Mouse (Mus musculus) c-Kit-positive CD71-positive TER-119-positive erythroid progenitor cells, embryonic 14.5 days (primary cell): ENCODE results near the gene Cecr2.
"Not testable (repeated sequence)": the region's sequence is repeated elsewhere in the genome, so short reads cannot be mapped to it uniquely, and the experiment has no call there.

Experiments
- DNase-seq: peaks from one replicate; pipeline ENCODE4 v3.0.0-alpha.2; 2013; ENCODE audit warnings: low spot score

Cecr2 gene

DNA sequence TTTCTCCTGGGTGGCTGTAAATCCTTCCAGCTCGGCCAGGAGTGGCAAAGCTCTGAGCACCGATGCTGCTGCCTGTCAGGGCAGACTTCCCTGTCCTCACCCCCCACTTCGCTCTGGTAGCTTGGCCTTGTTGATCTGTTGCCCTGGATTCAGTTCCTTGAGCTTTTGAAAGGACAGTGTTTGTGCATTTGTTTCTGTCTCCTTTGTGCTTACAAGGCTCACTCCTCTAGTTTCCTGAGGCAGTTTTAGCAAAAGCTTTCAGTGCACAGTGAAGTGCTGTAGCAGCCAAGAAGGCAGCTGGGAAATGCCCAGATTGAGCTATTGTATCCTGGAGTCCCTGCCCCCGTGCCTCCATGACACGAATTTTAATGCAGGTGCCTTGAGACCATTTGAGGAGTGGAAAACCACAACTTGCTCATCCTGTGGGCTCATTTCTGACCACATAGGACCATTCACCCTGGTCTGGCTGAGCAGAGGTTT lies 107.0 kb downstream of the Cecr2 start, which contains the start of gene Slc25a18:
Gene Slc25a18, plus strand, starts transcription at position 430 of the 480 bp plus-strand sequence.
- no peak for DNase-seq

DNA sequence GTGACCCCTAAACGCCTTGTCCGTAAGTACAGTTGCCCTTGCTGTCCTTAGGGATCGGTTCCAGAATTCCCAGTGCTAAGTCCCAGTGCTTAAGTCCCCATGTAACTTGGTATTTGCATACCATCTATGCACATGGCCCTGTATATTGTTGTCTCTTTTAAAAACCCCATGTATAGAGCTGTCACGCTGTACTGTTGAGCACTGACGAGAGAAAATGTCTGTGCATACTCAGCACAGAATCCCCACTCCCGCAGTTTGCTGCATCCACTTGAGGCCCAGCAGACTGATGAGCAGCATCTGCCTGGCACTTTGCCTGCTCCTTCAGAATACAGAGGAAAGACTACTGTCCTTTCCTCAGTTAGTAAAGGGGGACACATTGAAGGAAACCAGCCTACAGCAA lies 107.6 kb downstream of the Cecr2 start:
- no peak for DNase-seq

DNA sequence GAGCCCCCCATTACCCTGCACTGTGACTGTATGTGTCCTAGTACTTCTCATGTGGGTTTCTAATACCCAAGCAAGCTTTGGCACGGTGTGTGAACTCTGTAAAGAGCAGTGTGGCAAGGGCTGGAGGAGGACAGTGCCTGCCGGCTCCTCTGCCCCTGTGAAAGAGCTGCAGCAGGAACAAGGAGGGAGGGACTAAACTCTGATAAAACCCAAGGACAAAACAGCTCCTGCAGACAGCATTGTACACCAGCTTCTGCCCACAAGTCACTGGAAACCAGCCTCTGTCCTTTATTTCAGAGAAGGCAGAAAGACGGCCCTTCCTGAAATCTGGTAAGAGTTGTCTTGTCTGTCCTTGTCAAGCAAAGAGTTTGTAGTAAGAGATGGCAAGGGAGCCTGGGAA lies 110.1 kb downstream of the Cecr2 start:
- no peak for DNase-seq

DNA sequence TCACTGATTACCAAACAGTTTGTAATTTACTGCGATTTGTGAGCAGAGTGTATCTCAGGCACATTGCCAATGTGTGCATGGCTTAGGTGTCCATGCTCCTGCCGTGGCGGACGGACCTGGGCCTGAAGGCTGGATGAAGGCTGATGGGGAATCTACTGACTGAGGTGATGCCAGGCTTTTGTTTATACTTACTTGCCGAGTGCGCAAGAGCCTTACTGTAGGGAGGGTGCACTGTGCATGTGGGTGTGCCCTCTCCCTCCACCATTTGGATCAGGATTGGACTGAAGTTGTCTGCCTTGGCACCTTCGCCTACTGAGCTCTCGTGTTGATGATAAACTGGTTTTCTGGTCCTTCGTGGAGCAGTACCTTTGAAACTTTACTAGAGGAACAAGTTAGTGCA lies 111.4 kb downstream of the Cecr2 start:
- DNase-seq = no peak

DNA sequence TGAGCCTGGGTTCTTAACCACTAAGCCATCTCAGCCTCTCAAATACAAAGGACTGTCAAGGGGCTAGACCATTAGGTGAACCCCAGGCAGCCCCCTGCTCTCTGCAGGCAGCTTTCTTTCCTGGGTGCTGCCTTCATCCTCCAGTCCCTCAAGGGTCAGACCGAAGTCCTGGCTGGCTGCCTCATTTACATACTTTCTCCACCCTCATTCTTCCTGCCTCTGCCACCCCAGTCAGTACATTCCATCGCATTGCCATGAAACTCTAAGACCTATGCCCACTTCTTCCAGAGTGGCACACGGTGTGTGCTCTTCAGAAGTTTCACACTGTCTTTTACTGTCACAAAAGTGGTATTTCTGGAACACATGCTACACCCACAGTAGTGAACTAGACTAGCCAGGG lies 112.1 kb downstream of the Cecr2 start:
- no peak for DNase-seq

DNA sequence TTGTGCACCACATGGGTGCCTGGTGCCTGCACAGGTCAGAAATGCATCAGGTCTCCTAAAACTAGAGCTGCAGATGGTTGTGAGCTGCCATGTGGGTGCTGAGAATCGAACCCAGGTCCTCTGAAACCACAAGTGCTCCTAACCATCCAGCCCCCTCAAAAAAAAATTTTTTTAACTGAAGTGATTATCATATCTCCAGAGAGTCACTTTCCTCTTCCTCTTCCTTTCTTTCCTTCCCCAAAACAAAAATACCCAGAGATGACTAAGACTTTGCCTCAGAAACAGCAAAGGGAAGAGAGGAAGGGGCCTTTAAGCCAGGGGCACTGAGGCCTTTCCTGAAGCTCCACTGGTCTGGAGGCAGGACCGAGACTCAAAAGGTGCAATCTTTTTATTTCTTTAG lies 116.8 kb downstream of the Cecr2 start:
- no peak for DNase-seq

DNA sequence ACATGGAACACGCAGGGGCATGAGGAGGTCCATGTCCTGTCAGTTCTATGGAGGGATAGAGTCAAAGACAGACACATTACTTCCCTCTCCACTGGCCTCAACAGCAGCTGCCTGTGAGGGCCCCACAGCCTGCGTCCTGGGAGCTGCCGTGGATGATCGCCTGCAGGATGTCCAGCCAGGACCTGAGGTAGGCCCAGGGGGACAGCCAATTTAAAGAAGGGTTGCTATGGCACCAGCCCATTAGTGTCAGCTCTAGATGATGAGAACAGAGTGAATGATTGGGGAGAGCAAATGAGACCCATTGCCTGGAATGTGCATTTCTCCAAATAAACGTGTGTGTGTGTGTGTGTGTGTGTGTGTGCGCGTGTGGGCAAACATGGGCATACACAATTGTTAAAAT lies 118.2 kb downstream of the Cecr2 start:
- DNase-seq = no peak

DNA sequence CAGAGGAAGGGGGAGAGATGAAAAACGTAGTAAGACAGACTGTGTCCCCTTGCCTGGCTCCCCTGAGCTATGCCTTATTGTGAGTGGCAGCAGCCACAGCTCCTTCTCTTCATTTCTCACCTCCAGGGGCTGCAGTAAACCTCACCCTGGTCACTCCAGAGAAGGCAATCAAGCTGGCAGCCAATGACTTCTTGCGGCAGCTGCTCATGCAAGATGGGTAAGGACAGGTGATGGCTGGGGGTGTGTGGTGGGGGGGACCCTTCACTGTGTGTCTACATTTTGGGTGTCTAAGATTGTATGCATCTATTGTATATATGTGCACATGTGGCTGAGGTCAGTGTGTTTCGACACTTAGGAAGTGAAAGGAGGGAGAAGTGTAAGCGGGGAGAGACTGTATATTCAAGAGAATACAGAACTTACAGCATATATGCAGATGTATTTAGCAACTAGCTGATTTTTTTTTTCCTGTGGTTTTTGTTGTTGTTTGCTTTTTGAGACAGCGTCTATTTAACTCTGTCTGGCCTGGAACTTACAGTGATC lies 122.0 kb downstream of the Cecr2 start:
- DNase-seq = no peak

DNA sequence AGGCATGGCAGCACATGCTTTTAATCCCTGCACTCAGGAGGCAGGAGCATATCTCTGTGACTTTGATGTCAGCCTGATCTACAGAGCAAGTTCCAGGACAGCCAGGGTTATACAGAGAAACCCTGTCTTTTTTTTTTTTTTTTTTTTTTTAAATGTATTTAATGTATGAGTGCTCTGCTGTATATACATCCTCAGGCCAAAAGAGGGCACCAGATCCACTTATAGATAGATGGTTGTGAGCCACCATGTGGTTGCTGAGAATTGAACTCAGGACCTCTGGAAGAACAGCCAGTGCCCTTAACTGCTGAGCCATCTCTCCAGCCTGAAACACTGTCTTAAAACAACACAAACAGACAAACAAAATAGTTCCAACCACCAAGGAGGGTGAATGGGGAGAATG lies 122.7 kb downstream of the Cecr2 start:
- peak; percentile 49 for DNase-seq

DNA sequence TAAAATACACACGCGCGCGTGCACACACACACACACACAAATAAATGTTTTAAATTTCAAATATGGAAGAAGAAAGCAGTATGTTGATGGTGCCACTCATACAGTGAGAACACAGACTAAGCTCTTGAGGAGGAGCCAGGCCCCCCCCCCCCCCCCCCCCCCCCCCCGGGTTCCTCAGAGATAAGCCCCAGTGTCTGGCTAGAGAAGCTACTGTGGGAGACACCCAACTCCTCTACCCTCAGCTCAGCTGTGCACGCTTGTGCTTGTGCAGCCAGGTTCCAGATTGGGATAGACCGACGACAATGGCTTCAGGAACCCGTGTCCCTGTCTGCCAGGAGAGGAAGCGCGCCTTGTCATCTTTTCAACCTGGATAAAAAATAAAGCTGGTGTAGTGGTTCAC lies 124.0 kb downstream of the Cecr2 start:
- DNase-seq = no peak

DNA sequence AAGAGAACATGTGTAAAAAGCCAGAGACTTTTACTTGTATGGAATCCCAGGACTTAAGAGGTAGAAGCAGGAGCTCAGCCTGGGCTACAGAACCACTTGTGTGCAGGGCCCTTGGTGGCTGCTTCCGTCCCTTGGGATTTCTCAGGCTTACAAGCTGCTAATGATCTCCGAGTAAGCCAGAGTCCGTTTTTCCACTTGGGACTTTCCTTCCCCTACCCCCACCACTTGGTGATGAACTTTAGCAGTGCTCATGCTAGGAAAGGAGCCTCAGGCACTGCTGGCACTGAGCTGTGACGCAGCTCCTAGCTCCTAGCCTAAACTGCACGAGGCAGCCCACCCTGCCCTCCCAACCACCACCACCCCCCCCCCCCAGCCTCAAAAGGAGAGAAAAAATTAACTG lies 124.5 kb downstream of the Cecr2 start:
- no peak for DNase-seq

DNA sequence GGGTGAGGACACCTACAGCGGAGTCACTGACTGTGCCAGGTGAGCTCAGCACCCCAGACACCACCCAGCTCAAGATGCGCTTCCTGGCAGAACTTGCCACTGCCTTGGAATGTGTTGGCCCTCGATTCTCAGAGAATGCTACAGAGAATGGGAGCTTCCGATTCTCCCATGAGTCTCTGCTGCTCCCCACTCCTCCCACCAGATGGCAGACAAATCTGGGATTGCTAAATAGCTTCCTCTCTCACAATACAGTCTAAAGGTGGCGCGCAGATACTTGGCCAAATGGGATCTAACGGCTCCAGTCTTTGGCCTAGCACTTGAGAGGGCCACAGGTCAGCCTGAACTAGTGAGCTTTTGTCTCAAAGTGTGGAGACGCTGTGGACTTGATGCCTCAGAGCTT lies 126.8 kb downstream of the Cecr2 start:
- DNase-seq = no peak

DNA sequence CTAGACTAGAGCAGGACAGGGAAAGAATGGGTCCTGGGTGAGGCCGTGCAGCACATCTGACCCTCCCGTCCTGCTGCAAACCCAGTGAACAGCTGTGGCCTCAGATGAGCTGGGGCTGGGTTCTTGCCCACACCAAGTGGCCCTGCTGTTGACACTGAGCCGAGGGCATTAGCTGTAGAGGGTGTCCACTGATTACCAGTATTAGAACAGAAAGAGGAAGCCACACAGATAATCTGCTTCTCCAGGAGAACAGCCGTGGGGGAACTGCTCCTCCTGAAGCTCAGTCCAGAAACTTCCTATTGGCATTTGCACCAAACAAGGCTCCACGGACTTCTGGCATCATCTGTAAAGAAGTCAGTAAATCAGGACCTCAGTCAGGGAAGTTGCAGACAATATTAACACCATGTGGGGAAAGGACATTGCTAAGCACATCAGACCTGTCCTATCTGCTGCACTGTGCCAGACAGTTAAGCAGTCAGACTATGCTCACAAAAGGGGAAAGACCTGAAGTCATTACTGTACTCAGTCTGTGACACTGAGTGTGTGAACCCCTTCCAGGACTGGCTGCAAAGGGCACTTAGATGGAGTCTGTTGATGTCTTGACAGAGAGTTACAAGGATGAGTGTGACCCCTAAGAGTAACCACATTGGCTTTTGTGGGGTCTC lies 129.4 kb downstream of the Cecr2 start:
- no peak for DNase-seq

DNA sequence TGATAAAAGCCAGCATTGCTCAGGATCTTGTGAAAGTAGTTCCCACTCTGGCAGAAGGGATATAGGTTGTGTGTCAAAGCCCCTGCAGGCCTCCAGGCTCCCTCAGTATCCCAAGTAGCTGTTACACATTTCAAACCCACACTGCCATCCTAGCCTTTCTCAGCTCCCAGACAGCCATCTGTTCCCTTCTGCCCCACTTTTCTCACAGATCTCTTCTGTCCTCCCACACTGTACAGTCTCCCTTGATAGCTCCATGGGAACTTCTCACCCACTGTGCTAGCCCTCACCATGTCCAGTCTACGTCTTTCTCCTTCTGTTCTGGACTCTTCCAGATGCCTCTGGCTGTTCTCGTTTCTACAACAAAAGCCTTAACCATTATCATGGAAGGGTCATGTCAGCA lies 129.9 kb downstream of the Cecr2 start:
- DNase-seq = no peak

DNA sequence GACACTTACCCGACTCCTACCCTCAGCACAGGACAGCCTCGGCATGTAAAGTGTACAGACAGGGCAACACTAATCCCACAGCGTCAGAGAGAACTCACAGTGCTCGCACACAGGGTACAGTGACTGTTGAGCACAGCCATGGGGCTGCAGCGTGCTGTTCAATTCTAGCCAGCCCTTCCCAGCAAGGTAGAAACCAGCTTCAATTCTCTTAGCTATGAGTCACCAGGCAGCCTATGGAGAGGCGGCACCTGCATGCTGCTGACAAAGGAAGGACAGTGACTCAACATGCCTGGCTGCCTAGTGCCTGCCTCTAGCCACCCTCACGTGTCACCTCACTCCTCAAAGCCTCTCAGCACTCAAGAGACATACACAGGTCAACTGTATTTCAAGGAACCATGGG lies 131.8 kb downstream of the Cecr2 start:
- DNase-seq = no peak

DNA sequence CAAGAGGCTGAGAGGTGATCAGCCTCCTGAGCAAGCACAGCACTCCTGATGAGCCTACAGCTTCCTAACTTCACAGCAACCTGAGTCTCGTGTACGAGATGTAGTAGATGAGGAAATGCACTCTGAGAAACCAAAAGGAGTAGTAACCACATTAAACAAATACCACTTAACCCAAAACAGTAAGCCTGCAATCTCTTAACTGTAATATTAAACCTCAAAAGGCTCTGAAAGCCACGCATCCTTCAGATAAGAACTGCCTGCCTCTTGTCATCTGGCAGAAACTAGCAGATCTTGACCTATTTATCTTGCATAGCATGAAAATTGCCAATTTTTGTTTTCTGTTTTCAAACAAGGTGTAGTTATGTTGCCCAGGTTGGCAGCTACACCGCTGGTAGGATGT lies 132.7 kb downstream of the Cecr2 start:
- no peak for DNase-seq

DNA sequence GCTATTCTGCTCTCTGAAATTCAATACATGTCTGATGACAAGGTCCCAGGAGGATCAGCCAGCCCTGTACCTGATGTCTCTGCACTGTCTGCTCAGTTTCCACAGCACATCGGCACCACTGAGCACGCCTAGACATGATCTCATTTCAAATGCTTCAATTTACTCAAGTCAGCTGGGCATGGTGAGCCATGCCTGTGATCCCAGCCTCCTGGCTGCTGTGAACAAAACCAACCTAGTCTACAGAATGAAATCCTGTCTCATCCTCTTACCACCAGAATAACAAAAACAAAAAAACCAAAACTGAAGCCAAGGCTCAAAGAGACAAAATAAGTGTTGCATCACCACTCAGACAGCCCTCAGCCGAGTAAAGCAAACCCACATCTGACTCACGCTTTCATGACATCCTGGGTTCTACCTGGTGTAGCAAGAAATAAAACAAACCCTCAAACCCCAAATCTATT lies 133.4 kb downstream of the Cecr2 start:
- no peak for DNase-seq

DNA sequence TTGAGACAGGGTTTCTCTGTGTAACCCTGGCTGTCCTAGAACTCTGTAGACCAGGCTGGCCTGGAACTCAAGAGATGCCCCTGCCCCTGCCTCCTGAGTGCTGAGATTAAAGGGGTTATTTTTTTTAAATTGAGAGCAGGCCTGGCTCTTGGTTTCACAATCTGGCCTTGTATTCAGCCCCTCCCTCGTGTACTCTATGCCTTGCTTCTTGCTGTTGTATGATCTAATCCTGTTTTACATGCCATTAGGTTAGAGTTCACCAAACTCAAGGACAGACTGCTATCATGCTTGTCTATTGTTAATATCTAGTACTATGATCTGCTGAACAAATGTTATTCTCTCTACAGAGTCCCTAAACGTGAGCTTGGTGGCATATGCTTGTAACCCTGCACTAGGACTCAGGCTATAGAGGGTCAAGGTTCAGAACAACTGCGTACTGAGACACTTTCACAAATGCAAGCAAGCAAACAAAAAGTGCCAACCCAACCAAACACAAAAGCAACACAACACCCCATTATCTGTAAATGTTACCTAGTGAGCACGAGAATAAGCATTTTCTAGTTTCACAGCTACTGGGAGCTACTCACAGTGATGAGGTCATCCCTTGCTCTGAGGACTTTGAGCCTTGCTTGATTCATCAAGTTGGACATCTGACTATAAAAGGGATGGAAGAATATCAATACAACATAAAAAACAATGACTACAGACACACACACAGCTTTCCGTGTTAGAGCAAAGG lies 141.0 kb downstream of the Cecr2 start:
- DNase-seq = no peak

DNA sequence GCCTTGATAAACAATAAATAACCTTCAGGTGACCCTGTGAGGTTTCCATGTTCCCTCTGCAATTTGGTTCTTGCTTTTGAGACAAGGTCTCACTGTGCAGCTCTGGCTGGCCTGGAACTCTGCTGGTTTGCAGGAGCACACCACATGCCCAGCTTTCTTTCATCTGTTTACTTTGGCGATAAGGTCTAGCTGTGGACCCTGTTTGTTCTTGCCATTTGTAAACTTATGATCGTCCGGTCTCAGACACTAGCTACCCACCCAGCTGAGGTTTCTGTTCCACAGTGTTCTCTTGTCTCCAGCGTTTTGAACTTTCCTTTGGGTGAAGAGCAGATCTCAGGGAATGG lies 141.5 kb downstream of the Cecr2 start:
- no peak for DNase-seq

DNA sequence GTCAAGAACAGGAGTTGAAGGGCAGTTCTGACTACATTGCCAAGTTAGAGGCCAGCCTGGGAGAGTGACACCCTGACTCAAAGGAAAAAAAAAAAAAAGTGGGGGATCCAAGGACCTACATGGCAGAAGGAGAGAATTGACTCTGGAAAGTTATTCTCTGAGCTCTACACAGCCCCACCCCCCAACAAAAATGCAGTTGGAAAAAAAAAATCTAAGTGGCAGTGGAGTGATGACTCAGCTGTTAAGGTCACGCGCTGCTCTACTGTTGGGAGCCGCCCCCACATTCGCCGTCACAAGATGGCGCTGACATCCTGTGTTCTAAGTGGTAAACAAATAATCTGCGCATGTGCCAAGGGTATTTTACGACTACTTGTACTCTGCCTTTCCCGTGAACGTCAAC lies 145.8 kb downstream of the Cecr2 start:
- DNase-seq = not testable (repeated sequence)

DNA sequence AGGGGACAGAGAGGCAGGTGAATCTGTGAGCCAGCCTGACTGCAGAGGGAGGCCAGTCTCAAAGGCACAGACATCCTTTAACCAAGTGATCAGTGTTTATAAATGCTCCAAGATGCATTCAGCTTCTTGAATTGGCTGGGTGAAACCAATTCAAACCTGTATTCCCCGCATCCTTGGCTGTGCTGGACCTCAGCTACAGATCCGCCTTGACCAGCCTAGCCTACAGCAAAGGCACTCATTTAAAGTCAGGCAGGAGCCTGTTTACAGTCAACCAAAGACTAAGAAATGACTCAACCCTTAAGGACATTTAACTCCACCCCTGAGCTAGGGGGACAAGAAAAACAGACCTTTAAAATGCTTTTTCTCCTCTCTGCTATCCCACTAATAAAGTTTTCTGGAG lies 153.1 kb downstream of the Cecr2 start:
- no peak for DNase-seq

DNA sequence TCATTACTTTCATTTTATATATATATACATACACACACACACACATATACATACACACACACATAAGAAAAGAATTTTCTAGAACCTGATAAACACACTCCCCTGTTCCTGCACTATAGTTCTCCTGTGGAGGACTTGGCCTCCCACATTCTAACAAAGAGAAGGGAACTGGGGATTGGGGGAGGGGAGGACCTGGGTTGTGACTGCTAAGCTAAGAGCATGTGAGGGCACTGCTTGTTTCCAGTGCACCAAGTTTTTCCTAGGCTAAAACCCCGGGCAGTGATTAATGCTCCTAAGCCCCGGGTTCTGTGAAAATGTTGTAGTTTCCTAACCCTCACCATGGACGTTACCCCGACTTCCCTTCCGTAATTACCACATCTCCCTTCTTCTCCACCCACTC lies 154.0 kb downstream of the Cecr2 start:
- DNase-seq = no peak
